Mouse (Mus musculus) T-helper 2 cell (primary cell): Measurements from ENCODE around the gene Peli2.

ENCODE experiments used
- in situ Hi-C: fragments of 300-600 bp; cut with MboI, MseI; formaldehyde crosslinking; loops from one replicate; pipeline ENCODE4 v1.15.1; 2025; ENCODE audit warnings: high pct_unique_total_duplicates

Peli2 gene

DNA sequence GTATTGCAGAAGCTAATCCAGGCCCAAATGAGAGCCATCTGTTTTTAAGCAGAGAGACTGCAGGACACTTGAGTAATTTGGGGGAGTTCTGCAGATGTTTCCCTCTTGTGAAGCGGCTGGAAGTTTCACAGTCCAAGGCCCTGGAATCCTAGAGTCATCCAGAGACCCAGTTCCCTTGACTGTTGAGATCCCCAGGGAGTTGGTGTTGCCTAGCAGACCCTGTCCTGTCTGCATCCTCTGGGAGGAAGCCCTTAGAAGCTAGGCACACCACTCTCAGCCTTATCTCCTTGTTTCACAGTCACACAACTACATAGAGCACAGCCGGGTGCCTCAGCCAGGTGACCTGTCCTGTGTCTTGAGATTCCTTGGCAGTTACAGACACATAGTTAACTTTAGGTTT is 30.9 kb downstream of the Peli2 start:
- in situ Hi-C loops = no loop called here

DNA sequence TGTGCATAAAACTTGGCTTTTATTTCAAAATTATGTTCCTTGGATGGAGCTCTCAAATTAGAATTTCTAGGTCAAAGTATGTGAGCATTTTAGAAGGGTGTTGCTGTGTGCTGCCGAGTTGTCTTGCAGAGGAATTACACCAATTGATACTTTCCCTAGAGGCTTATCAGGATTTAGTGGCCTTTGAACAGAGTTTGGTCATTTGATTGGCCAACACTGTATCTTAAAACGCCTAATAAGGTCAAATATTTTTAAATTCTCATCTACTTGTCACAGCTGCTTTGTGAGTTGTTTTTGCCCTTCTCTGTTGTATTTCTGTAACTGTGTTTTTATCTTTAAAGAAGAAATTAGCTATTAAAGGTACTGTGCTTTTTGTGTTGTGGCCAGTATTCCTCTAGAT is 32.4 kb downstream of the Peli2 start:
- in situ Hi-C loops = no loop called here

DNA sequence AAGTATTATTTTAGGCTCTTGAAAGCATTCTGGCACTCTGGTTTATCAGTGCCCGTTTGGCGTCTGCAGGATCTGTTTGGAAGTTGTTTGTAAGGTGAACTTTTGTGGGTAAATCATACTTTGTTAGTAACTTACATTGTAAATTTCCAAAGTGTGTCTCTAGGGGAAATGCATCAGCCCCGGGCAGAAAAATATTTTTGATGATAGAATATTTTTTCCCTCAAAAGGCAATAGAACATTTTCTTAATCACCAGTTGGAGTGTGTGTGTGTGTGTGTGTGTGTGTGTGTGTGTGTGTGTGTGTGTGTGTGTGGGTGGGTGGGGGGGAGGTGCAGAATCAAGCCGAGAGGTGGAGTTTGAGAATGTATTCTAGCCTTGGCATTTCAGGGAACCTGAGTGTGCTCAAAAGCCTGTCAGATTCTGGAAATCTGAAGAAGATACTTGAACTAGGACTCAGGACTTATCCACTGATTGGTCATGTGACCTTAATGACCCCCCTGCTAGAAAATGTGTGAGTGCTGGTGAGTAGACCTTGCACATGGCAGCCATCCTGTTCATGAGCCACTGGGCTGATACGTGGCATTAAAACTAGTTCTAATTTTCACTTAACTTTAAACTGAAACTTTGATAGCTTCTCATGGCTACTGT is 33.4 kb downstream of the Peli2 start:
- in situ Hi-C loops = no loop called here

DNA sequence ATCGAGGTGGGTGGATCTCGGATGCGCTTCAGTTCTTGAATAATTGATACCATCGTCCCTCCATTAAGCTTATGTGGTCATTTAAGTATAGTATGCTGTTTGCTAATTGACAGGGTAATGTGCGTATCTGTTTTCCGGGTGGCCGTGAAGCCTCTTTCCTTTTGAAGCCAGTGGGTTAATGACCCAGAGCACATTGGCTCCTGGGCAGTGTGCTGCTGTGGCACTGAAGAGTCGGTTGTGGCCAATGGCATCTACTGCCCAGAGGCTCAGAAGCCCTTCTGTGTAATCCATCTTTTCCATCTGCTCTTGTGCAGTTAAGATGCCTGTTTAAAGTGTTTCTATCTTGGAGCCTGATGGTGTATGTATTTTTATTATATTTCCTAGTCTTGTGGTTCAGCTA is 34.0 kb downstream of the Peli2 start:
- in situ Hi-C loops = no loop called here

DNA sequence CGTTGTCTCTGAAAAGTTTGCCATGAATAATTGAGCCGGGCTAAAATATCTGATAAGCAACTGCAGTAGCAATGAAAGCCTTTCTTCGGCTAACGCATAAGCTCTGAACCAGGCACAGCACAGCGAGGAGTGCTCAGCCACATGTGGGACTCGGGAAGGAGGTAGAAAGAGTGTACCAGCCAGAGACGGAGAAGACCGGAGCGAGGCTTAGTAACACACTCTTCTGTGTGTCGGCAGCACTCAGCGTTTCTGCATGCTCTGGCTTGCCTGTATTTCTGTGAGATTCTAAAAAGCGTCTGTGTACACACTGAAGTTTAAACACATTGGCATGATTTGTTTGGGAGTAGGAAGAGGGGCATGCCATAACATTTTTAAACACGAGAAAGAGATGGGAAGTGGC is 34.5 kb downstream of the Peli2 start:
- in situ Hi-C loops = no loop called here

DNA sequence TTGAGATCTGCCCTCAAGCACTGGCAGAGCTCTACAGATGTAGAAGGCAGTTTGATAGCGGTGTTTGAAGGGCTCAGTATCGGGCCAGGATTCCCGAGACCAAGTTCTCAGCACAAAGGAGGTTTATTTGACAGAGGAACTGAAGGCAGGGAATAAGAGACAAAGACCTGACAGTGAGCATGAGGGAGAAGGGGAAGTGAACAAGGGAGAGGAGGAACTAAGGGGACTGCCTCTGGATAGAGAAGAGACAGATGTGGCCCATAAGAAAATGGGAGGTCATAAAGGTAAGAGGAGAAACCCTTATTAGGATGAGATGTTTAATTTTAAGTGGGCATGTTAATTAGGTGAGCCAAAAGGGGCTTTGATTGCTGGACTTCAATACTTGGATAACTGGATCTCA is 36.5 kb downstream of the Peli2 start:
- in situ Hi-C loops = no loop called here

DNA sequence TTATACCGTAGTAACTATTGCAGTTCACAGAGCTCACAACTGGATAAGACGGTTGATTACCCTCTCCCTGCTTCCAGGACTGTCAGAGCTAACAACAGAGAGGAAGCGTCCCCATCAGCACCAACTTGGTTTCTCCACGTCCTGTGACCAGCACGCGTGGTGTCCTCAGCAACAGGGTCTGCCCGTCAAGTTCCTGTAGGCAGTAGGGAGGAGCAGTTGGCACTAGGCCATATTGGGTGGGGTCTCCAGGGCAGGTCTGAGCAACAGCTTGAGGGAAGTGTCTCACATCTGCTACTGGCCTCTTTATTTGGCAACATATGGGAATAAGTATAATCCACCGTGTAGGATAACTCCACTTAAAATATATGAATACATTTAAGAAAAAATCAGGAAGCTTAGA is 37.2 kb downstream of the Peli2 start:
- in situ Hi-C loops = no loop called here

DNA sequence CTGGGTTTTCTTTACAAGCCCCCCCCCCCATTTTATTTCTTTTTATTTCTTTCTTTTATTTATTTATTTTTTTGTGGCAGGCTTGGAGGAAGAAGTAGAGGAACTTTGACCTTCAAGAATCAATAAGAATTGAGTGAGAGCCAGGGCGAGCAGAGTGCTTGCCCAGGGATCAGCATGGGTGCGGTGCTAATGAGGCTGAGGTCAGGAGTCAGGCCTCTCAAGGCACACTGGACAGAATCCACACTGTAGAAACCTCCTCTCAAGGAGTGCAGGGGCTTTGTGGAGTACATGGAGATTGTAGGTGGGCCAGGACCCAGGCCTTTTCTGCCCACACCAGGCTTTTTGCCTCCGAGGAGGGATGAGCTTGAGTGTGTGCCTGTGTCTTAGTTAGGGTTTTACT is 38.8 kb downstream of the Peli2 start:
- in situ Hi-C loops = no loop called here

DNA sequence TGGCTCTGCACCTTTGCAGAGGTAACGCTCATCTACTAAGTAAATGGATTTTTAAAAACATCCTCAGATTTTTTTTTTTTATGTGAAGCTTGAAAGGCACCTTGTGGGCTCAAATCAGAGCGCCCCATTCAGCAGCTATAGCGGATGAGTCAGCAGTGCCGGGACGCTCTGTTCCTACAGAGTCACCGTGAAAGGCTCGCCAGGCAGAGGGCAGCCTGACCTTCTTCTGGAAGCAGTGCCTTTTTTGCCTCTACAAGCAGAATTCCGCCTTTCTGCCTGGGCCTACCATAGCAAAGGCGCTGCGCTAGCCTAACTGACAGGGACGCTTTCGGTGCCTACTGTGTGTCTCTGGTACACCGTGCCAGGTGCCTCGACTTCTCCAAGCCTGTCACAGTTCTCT is 41.8 kb downstream of the Peli2 start:
- in situ Hi-C loops = no loop called here

DNA sequence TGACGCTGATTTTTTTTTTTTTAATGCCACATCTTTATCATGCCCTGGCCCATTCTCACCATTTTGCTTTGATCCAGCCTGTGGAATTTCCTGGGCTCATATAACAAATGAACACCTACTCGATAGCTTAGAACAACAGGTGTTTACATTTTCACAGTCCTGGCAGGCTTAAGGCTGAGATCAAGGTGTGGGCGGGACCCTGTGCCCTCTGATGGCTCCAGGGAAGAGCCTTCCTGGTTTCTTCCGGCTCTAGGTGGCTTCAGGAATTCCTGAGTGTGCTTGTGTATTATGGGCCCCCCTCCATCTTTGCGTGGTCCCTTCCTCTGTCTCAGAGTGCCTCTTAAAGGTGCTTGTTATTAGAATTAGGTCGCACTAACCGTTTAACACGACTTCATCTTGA is 44.3 kb downstream of the Peli2 start:
- in situ Hi-C loops = no loop called here

DNA sequence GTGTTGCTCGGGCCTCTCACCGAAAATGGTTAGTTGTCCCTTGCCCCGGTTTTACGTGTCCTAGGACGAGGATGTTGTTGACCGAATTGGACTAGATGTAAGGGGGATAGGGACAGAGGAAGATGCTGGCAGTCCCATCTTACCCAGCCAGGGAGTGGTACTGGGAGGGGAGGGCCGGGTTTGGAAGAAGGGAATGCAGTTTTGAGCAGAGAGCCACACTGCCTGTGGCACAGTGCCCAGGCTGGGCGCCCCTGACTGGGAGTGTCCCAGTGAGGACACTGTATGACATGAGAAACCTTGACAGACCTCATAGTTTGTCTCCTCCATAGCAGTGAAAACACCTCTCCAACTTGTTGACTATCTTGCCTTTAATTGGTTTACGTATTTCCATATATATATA is 45.8 kb downstream of the Peli2 start:
- in situ Hi-C loops = no loop called here

DNA sequence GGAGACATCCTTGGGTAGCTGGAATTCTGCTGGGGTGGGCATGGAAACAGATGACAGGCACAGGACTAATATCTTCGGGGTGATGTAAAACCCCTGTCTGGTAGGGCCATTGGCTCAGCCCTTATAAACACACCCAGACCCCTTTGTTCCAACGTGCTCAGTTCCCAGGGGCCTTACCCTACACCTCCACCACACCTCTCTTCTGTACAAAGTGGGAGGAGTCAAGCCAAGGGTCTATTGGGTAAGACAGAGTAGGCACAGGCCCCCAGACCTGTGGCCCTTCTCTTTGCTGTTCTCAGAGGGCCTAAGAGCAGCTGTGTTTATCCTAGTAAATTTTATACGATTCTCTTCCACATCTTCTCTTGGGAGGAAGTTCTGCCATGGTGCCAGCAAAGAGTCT is 46.4 kb downstream of the Peli2 start:
- in situ Hi-C loops = no loop called here

DNA sequence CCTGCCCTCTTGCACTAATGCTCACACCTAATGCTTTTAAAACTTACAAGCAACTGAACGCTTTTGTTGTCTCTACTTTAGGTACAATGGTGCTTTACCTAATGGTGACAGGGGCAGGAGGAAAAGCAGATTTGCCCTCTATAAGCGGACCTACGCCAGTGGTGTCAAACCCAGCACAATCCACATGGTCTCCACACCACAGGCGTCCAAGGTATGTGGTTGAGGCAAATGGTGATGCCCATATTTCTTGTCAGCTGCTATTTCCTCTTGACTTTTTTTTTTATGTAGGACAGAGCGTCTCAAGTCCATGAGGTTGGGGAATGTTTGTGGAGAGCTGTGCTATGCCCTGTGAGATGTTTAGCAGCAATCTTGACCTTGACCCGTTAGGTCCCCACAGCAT is 47.5 kb downstream of the Peli2 start:
- in situ Hi-C loops = no loop called here

DNA sequence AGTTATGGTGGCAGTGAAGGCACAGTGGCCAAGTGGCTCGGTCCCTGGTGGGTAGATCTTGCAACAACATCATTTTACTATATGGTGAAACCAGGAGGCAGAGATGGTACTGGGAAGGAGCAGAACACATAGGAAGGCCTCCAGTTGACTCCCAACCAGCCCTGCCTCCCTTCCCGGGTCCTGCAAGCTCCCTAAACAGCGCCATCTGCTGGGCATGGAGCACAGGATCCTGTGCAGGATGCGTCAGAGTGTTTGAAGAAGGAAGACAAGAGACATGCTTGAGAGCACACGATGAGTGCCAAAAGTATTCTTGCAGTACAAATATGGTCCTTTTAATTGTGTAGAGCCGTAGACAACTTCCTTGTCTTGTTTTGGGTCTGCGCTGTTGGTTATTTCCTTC is 49.3 kb downstream of the Peli2 start:
- in situ Hi-C loops = no loop called here

DNA sequence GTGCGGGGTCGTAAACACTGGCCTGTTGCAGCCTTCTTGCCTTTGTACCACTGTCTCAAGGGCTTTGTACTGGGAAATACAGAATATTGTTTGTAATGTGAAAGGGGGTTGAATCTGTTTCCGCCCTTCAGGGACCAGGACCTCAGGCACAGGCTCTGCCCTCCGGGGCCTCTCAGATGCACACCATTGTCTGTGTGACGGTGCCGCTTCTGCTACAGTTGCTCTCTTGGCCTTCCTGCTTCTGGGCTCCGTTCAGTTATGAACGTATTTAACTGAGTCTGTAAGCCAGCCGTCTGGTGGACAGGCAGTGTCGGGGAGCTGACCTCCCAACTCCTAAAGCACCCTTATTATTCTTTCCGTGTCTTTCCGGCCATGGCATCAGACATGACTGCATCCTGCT is 50.6 kb downstream of the Peli2 start:
- in situ Hi-C loops = no loop called here

DNA sequence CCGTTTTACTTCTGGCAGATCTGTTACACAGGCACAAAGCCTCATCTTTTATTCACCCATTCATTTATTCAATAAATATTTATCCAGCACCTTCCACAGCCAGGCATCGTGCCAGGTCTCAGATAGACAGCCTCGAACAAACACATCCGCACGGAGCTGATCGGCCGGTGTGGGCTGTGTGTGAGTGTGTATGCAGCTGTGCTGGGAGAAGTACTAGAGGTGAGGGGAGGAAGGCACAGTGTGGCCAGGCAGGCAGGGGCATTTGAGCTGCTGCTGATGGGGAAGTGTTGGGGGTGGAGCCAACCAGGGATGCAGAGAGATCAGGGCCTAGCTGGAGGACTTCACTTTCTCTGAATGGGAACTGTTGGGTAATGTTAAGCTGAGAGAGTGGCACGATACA is 51.4 kb downstream of the Peli2 start:
- in situ Hi-C loops = no loop called here

DNA sequence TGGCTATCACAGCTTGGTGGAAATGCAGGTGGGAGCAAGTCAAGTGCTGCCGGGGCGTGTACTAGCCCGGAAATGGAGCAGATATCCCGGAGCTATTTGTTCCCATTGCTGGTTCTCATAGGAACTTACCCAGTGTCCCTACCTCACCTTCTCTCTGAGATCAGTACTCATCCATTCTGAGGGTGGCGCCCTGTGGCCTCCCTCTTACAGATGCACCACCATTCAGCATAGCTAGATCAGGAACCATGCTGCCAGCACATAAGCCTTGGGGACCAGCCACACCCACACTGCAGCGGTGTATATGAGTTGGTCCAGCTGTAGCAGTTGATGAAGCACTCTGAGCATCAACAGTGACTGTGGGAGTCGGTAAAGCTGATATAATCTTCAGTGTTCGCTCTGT is 52.3 kb downstream of the Peli2 start:
- in situ Hi-C loops = no loop called here

DNA sequence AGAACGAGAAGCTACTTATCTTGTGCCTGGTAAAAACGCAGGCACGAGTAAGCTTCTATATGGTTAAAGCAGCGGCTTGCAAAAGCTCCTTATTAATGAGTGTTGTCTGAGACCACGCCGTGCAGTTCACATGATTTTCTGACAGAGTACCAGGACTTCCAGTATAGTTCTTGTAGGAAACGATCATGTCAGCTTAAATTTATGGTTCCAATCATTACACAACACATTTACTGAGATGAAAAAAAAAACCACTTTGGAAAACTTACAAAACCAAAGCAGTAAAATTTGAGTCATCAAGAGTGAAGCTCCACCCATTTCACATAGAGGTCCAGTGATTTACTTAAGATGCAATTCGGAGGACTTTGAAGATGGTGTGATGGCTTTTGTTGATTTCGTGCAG is 53.2 kb downstream of the Peli2 start:
- in situ Hi-C loops = no loop called here

DNA sequence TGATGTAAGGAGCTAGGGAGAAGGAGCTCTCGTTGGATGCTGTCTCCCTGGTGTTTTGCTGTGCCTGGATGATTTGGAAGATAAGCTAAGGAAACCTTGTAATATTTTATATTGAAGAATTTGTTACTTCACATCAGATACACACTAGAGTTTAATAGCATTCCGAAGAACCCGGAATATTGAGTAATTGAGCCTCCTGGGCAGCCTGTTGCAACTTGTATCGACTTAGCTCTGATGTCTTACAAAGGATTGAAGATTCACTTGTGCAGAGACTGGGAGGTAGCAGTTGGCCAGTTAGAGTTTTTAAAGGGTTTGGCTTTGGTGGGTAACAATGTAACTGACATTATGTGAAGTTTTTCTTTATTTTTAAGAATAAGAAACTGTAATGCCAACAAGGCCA is 53.7 kb downstream of the Peli2 start:
- in situ Hi-C loops = no loop called here

DNA sequence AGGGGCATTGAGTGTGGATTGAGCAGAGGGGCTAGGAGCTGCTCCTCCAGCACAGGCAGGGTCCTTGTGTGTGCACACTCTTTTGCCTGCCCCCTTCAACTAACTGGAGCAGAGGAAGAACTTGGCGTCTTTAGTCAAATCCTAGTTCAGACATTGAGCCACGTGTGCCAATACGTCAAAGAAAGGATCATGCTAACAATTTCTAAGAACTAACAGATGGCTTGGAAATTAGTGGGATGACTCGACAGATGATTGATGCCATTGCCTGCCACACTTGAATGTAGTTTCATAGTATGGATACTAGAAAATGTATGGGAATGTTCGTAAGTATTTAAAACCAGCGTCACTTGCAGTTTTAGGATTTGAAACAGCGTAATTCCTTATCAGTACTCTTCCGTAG is 54.5 kb downstream of the Peli2 start:
- in situ Hi-C loops = no loop called here

DNA sequence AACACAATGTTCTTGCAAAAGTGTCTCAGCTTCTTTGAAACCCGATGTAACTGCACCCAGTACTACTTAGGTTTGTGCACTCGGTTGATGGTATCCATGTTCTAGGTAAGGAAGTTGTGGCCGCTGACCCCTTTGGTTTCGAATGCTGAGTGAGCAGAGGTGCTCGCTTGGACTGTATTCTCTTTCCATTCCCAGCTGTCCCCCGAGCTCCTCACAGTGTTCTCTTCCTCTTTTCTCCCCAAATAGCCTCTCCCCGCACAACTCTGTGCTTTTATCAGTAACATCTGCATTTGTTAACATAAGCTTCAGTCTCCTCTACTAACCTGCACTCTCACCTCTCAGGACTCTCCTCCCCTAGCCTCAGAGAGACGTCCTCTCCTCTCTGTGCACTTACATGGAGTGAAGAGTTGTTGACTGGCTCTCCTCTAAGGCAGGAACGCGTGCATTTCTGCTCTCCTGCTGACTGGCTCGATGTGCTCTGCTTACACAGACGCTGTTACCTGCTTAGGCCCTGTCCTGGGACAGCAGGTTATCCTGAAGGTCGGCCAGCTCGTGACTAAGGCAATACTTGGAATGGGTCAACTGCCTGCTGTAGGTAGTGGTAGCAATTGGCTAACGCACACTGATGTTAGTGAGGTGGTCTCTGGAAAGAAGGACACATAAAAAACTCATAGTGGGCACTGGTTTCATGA is 57.8 kb downstream of the Peli2 start:
- in situ Hi-C loops = no loop called here

DNA sequence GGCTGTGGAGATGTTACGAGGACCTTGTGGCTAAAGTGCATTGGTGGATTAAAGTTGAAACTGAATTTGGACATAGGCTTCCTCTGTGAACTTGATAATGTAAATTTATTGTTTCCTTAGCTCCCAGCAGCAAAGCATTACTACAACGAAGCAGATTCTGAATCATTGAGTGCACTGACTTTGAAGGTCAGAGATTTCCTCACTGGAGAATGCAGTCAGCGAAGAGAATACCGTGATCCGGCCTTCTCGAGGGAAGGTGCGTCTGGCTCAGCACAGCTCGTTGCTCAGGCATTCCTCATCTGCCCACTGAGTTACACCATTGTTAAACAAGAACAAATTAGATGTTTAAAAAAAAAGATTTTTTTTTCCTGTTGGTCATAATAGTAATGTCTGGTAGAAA is 58.4 kb downstream of the Peli2 start:
- in situ Hi-C loops = no loop called here

DNA sequence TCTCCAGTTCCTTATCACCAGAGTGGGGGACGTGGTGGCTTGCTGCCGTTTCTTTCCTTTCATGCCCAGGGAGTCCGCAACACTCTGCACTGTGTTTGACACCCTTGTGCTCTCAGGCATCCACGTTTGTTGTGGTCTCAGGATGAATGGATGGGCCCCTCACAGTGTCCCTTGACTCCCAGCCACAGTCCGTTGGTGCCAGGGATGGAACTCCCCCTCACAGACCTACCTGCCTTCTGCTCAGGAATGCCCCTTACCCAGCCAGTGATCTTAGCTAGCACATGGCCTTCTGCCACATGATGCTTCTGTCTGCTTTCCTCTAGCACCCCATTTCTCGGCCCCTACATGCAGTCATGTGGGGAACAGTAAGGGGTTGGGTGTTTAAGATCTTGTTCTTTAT is 65.7 kb downstream of the Peli2 start:
- in situ Hi-C loops = no loop called here

DNA sequence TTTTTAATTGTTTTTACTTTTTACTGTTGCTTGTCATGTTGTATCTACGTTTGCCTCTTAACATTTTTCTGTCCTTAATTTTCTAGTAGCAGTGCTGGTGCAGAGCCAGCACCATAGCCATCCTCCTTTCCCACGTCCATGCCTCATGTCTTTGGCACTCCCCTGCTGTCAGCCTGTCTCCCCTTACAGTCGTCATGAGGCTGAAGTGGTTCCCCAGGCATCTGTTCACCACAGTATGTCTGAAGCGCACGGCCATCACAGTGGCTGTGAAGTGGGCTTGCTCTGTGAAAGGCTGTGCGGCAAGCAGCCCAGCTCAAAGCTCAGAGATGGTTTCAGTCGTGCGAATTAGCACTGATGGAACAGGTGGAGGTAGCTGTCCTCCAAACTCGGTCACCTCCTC is 66.5 kb downstream of the Peli2 start:
- in situ Hi-C loops = no loop called here
